Mouse (Mus musculus): ENCODE data around the gene Cbx4. TPM values are rescaled to one million over a fixed set of nuclear protein-coding genes. Genes with fewer than 3 reads are reported as not detected.

Cbx4 gene
- polyA plus RNA-seq, 1 experiment from 2014 or later, result 2.9 TPM

DNA sequence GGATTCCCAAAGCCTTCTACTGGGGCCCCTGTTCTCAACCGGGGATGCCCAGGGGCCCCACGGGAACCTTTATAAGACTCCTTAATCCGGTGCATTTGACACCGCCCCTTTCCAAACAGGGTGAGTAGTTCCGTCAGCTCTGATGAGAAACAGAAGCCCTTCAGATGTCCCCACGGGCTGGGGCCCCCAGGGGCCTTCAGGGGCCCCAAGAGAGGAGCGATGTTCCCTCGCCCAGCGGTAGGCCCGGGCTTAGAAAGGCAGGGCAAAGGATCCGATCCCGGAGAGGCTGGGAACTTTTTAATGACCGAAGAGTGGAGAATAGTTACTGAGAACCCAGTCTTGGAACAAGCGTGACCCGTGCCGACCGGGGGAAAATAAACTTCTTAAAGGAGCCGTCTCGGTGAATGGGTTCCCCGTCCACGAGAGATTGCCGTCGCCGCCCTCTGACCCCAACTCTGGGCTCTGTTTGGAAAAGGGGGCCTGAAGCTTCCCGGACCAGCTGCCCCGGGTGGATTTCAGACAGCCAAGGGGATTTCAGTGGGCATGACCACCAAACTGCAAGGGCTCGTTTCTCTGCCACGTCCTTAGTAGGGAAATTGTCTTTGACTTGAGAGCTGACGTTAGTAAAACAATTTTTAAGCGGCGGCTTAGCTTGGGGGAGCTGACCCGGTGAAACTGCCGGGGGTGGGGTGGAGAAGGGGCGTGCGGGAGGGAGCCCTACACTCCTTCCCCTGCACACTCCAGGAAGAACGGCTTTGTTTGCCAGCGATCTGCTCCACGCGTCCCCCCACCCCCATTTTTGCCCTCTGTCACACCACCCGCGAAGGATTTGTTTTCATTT is 3.4 kb upstream of the Cbx4 start:
- Histone ChIP-seq H3K9me3 (replicated peaks; ENCODE audit: control insufficient read depth, low read length) (no peaks in the 10 kb centered on the region), H3K4me1 (ENCODE audit: control insufficient read depth, low read depth, low read length) (peaks cover 25% of the 10 kb centered on the region), H3K4me2 (ENCODE audit: low read depth, low read length) (peak overlapping the region; percentile 68), H3K27ac (ENCODE audit: low read length) (no peak overlapping the region), H3K9ac (ENCODE audit: low read depth, low read length) (peak overlapping the region; percentile 40; the same call in 1 of the 2 replicates), H3K27me3 (ENCODE audit: control insufficient read depth, insufficient read depth, low read depth, low read length) (peaks cover 74% of the 10 kb centered on the region), H3K36me3 (ENCODE audit: control insufficient read depth, insufficient read depth) (no peaks in the 10 kb centered on the region), H3K4me3 (ENCODE audit: low read depth, low read length) (peak overlapping the region; percentile 56)
- no peak for ATAC-seq (ENCODE audit: low read depth)
- under 1% methylated on average over 41 of the region's 41 CpGs for WGBS (ENCODE audit: insufficient replicate concordance)

DNA sequence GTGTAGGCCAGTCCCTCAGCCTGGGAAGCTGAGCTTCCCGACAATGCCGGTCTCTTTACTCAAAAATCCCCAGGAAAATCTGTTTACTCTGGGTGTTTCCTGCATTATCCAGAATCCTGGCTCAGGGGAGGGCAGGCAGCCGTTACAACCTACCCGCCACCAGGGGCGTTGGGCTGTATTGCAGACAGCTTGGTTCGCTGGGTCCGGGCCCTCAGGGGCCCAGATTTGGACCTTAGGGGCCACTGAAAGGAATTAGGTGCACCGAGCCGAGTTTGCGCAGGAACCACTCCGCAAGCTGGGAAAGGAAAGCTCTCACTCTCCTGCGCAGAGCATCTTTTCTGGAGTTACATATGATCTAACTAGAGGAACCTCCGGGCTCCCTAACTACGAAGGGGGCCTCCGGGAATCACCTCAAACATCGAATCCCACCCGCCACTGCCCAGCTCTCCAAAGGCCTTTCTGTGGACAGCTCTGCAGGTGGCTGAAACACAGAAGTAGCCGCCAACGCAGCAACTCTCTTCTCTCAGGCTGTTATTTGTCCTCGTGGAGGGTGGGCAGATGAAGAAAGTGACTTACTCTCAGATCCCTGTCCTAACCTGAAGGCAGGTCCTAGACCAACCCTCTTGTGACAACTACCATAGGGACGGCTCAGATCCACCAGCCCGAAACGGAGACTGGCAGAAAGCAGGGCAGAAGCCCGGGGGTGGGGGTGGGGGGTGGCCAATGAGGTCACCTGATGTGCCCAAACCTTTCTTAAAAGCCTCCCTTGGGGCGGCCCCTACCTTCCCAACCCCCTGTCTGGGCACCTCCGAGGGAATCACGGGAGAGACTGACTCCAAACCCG is 2.6 kb upstream of the Cbx4 start:
- no peak overlapping the region for H3K27ac ChIP-seq (ENCODE audit: low read length)
- H3K4me1 ChIP-seq (ENCODE audit: control insufficient read depth, low read depth, low read length), result peaks cover 33% of the 10 kb centered on the region
- H3K4me3 ChIP-seq (ENCODE audit: low read depth, low read length), result no peak overlapping the region
- H3K4me2 ChIP-seq (ENCODE audit: low read depth, low read length), result no peak overlapping the region
- no peaks in the 10 kb centered on the region for H3K36me3 ChIP-seq (ENCODE audit: control insufficient read depth, insufficient read depth)
- 3% methylated on average over 28 of the region's 28 CpGs for WGBS (ENCODE audit: insufficient replicate concordance)
- peaks cover 77% of the 10 kb centered on the region for H3K27me3 ChIP-seq (ENCODE audit: control insufficient read depth, insufficient read depth, low read depth, low read length)
- no peak overlapping the region for H3K9ac ChIP-seq (ENCODE audit: low read depth, low read length)
- ATAC-seq (ENCODE audit: low read depth), result no peak
- no peaks in the 10 kb centered on the region for H3K9me3 ChIP-seq (replicated peaks; ENCODE audit: control insufficient read depth, low read length)

DNA sequence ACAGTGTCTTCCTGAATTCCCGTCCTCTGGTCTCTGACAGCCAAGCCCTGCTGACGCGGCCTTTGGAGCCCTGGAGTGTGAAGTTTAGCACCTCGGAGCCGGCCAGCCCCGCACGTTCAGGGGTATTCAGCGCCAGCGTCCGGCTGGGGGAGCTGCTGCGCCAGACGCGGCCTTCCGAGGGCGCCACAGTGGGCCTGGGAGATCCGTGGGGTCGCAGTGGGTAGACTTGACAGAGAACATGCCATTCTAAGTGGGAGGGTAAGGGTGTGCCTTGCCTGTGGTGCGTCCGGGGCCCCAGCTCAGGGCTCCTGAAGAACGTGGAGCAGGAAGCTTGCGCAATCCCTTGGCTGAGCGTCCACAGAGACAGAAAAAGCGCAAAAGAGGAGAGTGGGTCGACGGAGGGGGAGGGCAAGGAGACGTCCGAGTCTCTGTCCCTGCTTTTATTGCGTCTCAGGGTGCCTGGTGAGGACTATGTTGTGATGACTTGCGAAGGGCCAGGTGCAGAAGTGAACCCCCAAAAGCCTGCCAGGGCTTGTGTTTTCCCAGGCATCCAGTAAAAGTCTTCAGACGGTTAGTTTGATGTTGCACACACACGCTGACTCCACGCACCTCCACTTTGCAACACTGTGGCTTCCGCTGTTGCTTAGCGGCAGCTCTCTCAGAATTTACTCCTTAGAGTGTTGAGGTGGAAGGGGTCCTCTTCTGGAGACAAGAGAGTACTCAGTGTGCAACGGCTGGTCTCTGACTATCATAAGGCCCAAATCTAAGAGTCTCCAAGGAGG is 1.5 kb upstream of the Cbx4 start:
- Histone ChIP-seq H3K9ac (ENCODE audit: low read depth, low read length) (no peak overlapping the region; the same call in 1 of the 2 replicates), H3K4me3 (ENCODE audit: low read depth, low read length) (peak overlapping the region; percentile 31), H3K4me1 (ENCODE audit: control insufficient read depth, low read depth, low read length) (peaks cover 44% of the 10 kb centered on the region), H3K27ac (ENCODE audit: low read length) (peak overlapping the region; percentile 73), H3K27me3 (ENCODE audit: control insufficient read depth, insufficient read depth, low read depth, low read length) (peaks cover 77% of the 10 kb centered on the region), H3K9me3 (replicated peaks; ENCODE audit: control insufficient read depth, low read length) (no peaks in the 10 kb centered on the region), H3K4me2 (ENCODE audit: low read depth, low read length) (0 out of 2 replicates have a peak overlapping the region, but pooled peaks have one; percentile 36), H3K36me3 (ENCODE audit: control insufficient read depth, insufficient read depth) (no peaks in the 10 kb centered on the region)
- no peak for ATAC-seq (ENCODE audit: low read depth)
- 2% methylated on average over 35 of the region's 35 CpGs for WGBS (ENCODE audit: insufficient replicate concordance)

- Histone ChIP-seq H3K9ac (ENCODE audit: low read depth, low read length) (peak overlapping the region; percentile 78), H3K9me3 (replicated peaks; ENCODE audit: control insufficient read depth, low read length) (no peaks in the 10 kb centered on the region), H3K4me2 (ENCODE audit: low read depth, low read length) (peak overlapping the region; percentile 71), H3K4me1 (ENCODE audit: control insufficient read depth, low read depth, low read length) (peaks cover 52% of the 10 kb centered on the region), H3K27me3 (ENCODE audit: control insufficient read depth, insufficient read depth, low read depth, low read length) (peaks cover 61% of the 10 kb centered on the region), H3K36me3 (ENCODE audit: control insufficient read depth, insufficient read depth) (peaks cover 12% of the 10 kb centered on the region), H3K27ac (ENCODE audit: low read length) (peak overlapping the region; percentile 86), H3K4me3 (ENCODE audit: low read depth, low read length) (peak overlapping the region; percentile 71)
- peak; percentile 25 for ATAC-seq (ENCODE audit: low read depth)
- under 1% methylated on average over 57 of the region's 66 CpGs for WGBS (ENCODE audit: insufficient replicate concordance)
Observed at GRCm38 (mm10) chr11:119085279-119086062, 550 bp downstream of the Cbx4 start.

GRCm38 (mm10) chr11:119084446-119085278 is 1.4 kb downstream of the Cbx4 start:
- 3% methylated on average over 18 of the region's 18 CpGs for WGBS (ENCODE audit: insufficient replicate concordance)
- peak overlapping the region; percentile 78 for H3K9ac ChIP-seq (ENCODE audit: low read depth, low read length)
- H3K4me3 ChIP-seq (ENCODE audit: low read depth, low read length), result peak overlapping the region; percentile 71
- peaks cover 53% of the 10 kb centered on the region for H3K27me3 ChIP-seq (ENCODE audit: control insufficient read depth, insufficient read depth, low read depth, low read length)
- H3K4me1 ChIP-seq (ENCODE audit: control insufficient read depth, low read depth, low read length), result peaks cover 50% of the 10 kb centered on the region
- no peaks in the 10 kb centered on the region for H3K9me3 ChIP-seq (replicated peaks; ENCODE audit: control insufficient read depth, low read length)
- no peak for ATAC-seq (ENCODE audit: low read depth)
- H3K36me3 ChIP-seq (ENCODE audit: control insufficient read depth, insufficient read depth), result peaks cover 13% of the 10 kb centered on the region
- peak overlapping the region; percentile 71 for H3K4me2 ChIP-seq (ENCODE audit: low read depth, low read length)
- H3K27ac ChIP-seq (ENCODE audit: low read length), result peak overlapping the region; percentile 41

- Histone ChIP-seq H3K36me3 (ENCODE audit: control insufficient read depth, insufficient read depth) (peaks cover 13% of the 10 kb centered on the region), H3K4me1 (ENCODE audit: control insufficient read depth, low read depth, low read length) (peaks cover 53% of the 10 kb centered on the region), H3K9me3 (replicated peaks; ENCODE audit: control insufficient read depth, low read length) (no peaks in the 10 kb centered on the region), H3K4me2 (ENCODE audit: low read depth, low read length) (peak overlapping the region; percentile 71), H3K4me3 (ENCODE audit: low read depth, low read length) (peak overlapping the region; percentile 71), H3K27me3 (ENCODE audit: control insufficient read depth, insufficient read depth, low read depth, low read length) (peaks cover 45% of the 10 kb centered on the region), H3K27ac (ENCODE audit: low read length) (no peak overlapping the region), H3K9ac (ENCODE audit: low read depth, low read length) (peak overlapping the region; percentile 12; the same call in 1 of the 2 replicates)
- ATAC-seq (ENCODE audit: low read depth), result no peak
- 4% methylated on average over 28 of the region's 28 CpGs for WGBS (ENCODE audit: insufficient replicate concordance)
Observed at GRCm38 (mm10) chr11:119083724-119084445, 2.1 kb downstream of the Cbx4 start.

All from liver, embryonic 16.5 days (tissue).